Mouse (Mus musculus) monocyte, adult 2 months (primary cell): ENCODE results near the gene Atxn7l3.
A peak's percentile ranks its signal among the peaks of the same experiment; 100 is the strongest.
"Not testable (repeated sequence)": the region's sequence is repeated elsewhere in the genome, so short reads cannot be mapped to it uniquely, and the experiment has no call there.

ENCODE experiments used
- DNase-seq, 2 experiments: peaks; one replicate each; pipeline ENCODE4 v3.0.0; 2022; ENCODE audit warnings: low spot score in 2 of 2, low read depth in 1 of 2

The Atxn7l3 gene

DNA sequence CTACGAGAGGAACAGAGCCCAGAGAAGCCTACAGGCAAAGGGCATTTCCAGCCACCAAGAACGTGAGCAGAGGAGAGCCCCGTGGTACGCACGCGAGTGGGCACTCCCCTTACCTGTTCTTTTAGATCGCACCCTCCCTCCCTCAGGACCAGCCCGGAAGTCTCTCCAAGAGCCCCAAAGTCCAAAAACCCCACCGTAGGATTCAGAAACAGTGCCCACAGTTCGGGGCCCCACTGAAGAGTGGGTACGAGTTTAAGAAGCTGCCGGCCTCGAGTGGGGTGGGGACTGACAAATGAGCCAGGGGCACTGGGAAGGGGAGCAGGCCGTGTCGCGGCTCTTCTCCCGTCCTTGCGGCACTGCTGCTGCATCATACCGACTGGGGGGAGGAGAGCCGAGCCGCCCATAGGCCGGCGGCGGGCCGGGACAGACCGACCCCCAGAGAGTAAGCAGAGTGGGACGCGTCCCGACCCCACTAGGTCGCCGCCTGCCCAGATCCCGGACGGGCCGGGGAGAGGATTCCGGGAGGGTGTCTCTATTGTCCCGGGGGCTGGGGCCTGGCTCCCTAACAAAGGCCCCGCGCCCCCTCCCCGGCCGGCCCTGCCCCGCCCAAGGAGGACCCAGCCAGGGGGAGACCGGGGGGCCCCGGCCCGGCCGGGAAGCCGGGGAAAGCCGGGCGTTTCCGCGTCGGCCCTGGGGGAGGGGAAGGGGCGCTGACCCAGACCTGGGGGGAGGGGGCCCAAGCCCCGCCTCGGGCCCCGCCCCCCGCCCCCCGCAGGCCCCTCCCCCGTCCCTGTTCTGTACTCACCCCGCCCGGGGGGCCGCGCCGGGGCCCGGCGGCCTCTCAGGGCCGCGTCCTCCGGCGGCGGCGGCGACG, 596 bp downstream of the Atxn7l3 start:
- peak in 1 of 2 experiments; percentile 34 for DNase-seq

DNA sequence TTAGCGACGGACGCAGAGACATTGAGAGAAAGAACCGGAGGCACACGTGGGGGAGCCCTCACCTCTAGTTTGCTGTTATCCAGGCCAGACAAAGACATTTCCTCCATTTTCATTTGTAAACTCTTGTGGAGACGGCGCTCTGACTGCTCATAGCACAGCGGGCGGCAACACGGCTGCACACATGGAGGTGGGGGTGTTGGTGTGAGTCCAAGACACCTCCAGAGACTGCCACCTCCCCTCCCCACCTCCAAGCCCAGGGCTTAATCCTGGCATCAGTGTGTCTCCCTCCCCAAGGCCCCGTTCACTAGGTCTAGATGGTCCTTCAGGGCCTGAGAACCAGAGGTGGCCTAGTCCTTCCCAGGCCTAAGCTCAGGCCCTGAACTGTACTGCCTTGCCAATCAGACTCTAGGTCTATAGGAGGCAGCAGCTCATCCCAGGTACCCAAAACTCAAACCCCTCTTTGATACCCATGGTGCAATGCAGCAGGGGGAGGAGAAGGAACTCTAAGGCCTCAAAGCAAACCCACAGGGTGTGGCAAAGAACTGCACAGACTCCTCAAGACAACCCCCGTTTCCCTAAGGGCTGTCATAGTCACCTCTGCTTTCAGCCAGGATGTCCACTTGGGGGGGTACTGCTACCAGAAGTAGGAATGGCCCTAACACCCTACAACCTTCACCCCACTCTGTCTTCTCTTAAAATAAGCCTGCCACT, 1.4 kb downstream of the Atxn7l3 start:
- peak in 1 of 2 experiments; percentile 44 for DNase-seq

DNA sequence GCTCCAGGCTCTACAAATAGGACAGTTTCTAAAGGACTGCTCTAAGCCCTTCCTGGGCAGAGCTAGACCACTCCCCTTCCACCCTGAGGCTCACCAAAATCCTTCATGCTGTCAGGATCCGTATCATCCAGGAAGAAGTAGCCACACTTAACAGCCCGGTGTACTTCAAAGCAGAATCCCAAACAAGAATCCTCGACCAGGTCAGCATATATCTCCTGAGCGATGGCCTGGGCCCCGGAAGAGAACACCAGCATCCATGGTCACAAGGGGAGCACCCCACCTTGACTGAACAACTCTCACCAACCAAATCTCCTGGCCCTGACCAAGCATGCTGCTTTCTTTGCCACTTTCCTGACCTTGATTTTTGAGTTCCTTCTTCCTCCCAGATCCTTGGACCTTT, 2.0 kb downstream of the Atxn7l3 start:
- no peak for DNase-seq

DNA sequence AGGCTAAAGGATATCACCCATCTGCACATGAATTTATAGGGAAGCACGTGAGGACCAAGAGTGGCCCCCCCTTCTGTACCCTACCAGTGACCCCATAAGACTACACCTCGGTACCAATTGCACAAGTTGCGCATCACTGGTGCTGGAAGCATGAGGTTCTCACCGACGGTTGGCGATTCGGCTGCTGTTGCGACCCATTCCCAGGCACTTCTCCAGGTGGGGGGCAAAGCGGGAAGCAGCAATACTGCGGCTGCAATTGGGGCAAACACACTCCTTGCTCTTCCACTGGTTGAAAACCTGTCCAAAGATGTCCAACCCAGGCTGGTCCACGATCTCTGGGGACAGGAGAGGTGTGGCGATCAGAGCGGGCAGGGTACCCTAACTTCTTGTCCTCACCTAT, 2.5 kb downstream of the Atxn7l3 start:
- DNase-seq, result no peak

DNA sequence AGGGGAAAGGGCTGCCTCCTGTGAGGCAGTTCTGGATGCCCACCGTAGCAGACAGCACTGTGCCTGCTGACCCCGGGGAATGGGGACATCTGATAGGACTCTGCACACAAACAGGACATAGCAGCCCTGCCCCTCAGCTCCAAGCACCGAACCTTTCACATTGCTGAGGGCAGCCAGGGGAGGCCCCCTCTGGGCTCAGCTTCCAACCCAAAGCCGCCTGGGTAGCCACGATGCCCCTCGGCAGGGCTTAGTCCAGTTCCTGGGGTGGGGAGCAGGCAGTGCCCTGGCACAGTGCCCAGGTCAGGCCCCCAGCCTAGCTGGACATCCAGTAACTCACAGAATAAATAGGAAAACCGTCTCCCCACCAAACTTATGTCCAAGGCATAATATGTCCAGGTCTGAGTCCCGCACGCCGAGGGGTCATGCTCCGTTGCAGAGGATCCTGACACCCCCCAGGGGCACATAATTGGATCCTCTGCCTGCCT, 5.3 kb downstream of the Atxn7l3 start:
- no peak for DNase-seq

DNA sequence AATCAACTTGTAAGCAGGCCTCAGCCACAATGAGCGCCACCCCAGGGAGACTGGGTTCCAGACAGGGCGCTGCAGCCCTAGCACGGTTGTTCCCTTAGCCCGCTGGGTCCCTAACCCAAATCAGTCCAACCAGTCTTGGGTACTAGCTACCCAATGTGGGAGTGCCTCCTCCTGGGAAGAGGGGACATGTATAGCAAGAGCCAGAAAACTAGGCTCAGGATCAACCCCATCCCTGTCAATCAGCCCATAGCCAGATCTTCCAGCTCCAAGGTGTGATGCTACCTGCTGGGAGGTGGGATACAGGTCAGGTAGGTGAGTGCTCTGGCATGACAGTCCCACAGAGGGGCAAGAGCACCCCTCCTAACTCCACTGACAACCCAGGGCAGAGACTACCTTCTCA, 6.3 kb downstream of the Atxn7l3 start:
- DNase-seq, result no peak

DNA sequence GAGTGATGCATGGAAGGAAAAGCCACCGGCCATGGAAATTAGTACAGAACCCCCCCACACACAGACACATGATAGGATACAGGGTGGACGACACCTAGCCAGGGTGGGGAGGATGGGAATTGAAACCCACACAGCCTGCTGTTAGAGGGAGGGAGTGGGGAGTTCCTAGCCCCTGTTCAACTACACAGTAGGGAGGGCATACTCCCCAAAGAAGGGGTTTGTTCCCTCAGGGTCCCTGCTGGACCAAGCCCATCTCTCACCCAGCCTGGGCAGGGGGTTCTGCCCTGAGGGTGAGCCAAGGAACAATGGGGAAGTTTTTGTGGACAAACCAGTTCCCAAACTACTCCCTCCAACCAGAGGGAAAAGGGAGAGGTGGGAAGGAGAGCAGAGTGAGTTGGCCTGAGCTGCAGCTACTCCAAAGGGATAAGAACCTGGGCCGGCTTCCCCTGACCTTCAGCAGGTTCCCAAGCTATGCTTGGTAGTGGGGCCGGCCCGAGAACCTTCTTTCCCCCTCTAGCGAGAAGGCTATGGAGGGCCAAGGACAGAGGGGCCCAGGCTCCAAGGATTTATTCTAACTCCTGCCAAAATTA, 6.8 kb downstream of the Atxn7l3 start:
- no peak for DNase-seq

DNA sequence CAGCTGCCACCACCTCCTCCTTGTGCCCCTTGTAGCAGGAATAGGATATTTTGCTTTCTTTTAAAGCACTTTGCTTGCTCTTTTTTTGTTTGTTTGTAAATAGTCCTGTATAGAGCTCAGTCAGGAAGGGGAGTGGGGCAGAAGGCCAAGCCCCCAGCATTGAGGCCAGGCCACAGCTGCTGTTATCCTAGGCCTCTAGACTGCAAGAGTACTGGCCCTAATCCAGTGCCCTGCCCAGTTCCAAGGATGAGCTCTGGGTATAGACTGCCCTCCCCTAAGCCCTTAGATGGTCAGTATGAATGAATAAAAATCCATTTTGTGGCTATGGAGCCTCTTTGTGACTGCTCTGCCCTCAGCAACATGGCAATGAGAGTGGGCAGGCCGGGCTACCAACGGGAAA, 7.5 kb downstream of the Atxn7l3 start:
- no peak for DNase-seq

DNA sequence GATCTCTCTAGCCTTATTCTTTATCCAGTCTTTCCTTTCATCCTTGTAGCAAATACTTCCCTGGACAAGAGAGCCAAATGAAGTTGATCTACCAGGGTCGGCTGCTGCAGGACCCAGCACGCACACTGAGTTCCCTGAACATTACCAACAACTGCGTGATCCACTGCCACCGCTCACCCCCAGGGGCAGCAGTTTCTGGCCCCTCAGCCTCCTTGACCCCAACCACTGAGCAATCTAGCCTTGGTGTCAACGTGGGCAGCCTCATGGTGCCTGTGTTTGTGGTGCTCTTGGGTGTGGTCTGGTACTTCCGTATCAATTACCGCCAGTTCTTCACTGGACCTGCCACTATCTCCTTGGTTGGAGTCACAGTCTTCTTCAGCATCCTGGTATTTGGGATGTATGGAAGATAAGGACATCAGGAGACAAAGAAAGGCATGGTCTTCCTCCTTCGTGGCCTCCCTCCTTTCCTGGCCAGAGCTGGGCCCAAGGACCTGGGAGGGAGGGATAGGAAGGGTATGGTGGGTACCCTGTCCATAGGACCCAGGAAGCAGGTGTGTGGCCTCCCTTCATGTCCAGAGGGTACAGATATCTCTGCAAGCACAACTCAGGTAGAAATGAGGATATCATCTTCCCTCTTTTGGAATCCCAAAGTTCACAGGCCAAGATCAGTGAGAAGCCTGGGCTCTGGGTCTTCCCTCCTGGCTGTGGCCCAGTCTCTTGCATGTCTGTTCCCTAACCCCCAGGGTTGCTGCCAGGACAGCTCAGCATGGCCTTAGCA, 8.2 kb downstream of the Atxn7l3 start:
- DNase-seq, result no peak

DNA sequence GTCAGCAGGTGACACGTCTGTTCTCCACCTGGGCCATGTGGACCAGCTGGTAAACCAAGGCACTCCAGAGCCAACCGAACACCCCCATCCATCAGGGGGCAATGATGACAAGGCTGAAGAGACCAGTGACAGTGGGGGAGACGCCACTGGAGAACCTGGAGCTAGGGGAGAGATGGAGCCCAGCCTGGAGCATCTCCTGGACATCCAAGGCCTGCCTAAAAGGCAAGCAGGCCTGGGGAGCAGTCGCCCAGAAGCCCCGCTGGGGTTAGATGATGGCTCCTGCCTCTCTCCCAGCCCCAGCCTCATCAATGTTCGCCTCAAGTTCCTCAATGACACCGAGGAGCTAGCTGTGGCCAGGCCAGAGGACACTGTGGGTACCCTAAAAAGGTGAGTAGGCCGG, 8.9 kb downstream of the Atxn7l3 start:
- DNase-seq, result no peak

DNA sequence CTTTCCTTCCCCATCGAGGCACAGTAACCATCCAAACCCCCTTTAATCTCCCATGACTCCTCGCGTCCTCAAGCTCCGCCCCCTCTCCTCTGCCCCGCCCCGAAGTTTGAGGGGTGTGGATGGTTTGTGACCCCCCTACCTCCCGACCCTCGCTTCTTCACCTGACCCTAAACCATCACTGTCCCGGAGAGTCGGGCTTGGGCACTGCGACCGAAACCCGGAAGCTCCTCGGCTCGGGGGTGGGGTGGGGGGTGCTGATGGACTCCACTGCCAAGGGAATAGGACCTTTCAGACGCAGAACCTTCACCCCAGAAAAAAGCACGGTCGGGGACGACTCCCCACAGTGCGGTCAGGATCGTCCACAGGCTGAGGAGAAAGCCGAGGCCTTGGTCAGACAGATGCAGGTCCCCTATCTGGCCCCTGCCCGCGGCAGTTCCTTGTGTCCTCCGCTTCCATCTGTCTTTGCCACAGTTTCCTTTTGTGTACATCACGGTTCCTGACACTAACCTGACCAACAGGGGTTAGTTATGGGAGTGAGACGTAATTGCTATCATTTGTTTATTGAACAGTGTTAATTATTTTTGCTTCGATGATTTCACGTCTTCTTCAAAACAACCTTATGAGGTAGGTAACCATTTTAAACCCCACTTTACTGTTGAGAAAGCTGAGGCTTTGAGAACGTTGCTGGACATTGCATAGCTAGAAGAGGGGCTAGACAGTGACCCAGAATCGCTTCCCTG, 11.2 kb downstream of the Atxn7l3 start:
- peak in 1 of 2 experiments; percentile 22 for DNase-seq

DNA sequence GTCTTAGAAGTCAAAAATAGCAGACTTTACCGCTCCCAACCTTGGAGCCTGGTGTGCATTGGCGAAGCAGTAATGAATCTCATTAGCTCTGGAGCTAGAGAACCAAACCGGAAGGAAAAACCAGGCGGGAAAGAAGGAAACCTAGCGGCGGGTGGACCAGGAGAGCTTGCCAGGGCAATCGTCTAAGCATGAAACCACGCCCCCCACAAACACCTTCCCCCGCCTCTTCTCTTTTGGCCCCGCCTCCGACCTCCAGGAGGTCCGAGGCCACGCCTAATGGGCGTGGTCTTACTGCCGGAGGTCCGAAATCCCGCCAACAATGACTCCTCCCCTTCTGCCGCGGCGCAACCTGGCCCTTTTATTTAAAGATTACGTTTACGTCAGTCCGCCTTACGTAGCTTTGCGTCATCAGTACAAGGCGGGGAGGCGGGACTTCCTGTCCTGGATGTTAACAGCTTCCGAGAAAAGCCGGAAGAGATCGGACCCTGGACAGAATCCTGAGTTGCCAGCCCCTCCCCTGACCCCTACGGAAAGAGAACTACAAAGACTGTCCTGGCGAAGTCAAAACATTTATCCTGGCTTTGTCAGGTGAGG, 11.8 kb downstream of the Atxn7l3 start, which contains the start of gene Tmub2:
Tmub2 (plus strand) TSS at position 431 of the 594 bp plus-strand sequence.
- peak; percentile 91 to 94 for DNase-seq

DNA sequence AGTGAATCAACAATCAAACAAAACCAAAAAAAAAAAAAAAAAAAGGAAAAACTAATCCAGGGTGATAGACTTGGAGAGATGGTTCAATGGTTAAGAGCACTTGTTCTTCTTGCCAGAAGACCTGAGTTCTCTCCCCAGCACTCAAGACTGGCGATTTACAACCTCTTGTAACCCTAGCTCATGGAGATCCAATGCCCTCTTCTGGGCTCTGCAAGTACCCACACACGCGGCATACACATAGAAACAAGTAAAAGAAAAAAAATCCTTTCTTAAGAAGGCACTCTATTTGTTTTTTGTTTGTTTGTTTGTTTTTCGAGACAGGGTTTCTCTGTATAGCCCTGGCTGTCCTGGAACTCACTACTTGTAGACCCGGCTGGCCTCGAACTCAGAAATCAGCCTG, 12.5 kb downstream of the Atxn7l3 start:
- no peak for DNase-seq

DNA sequence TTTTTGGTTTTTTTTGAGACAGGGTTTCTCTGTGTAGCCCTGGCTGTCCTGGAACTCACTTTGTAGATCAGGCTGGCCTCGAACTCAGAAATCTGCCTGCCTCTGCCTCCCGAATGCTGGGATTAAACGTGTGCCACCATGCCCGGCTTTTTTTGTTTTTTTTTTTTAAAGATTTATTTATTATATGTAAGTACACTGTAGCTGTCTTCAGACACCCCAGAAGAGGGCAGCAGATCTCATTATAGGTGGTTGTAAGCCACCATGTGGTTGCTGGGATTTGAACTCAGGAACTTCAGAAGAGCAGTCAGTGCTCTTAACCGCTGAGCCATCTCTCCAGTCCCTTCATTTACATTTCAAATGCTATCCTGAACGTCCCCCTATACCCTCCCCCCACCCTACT, 16.2 kb downstream of the Atxn7l3 start:
- not testable (repeated sequence) for DNase-seq

DNA sequence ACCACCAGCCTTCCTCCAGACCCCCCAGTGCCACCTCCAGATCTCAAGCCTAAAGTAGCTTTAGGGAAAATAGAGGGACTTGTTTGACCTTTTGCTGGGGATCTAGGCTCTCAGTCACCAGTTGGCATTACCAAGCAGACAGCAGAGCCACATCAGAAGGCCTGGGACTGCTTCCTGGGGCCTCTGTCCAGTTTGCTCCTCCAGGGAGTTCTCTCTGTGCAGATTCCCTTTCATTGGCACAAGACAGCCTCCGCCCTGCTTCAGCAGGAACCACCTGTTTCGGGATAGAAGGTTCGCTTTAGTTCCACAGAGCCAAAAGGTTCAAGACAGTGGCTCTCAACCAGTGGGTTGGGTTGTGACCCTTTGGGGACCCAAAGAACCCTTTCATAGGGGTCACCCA, 16.8 kb downstream of the Atxn7l3 start:
- no peak for DNase-seq

DNA sequence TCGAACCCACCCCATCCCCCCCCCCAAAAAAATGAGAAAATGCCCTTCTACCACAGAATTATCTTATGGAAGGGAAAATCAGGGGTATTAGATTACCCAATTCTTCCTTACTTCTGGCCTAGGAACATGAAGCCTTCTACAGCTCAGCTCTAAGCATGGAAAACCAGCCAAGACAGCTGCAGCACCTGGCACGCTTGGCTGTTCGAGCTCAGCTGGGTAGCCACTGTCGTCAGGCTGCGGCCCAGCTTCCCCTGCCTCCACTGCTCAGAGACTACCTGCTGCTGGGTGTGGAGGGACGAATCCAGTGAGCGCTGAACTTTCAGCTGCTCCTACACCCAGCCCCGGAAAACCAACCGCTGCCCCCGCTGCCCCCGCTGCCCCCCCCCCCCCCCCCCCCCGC, 18.7 kb downstream of the Atxn7l3 start:
- DNase-seq, result no peak

DNA sequence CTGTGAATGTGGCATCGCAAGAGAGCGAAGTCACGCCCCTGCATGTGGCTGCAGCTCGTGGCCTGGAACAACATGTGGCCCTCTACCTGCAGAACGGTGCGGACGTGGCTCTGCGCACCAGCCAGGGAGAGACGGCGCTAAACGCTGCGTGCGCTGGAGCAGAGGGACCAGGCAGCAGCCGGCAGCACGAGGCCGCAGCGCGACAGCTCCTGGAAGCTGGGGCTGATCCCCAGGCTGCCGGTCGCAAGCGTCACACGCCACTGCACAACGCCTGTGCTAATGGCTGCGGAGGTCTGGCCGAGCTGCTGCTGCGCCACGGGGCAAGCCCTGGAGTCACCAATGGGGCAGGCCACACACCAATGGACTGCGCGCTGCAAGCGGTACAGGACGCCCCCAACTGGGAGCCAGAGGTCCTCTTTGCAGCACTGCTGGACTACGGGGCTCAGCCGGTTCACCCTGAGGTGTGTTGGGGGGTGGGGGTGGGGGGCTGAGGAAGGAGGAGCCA, 20.0 kb downstream of the Atxn7l3 start:
- DNase-seq, result no peak

DNA sequence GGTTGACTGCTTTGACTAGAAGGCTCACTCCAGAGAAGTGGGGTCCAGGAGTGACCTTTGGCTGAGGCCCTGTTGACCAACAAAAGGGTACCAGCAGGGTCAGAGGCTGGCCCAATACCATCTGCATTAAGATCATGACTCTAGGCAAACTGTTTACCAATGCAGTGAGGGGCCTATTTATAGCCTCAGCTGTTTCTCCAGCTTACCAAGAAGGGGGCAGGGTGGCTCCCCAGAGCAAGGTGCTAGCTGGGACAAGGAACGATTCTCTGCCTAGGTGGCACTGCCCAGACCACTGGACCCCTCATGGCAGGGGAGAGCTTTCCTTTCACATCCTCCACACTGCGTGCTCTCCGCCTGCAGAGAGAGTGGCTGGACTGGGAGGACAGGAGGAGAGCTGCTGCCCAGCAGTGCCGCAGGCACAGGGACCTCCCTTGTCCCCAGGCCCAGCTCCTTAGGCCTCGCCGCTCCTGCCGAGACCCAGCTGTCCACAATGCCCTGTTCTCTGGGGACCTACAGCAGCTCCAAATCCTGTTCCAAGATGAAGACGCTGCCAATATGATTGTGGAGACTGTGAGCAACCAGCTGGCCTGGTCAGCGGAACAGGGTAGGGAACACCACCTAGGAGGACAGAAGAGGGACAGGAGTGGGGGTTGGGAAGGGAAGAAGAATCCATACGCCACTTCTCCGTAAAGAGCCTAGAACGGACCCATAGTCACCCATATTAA, 27.7 kb downstream of the Atxn7l3 start, which contains the start of gene Asb16:
Asb16 (plus strand) TSS at position 224 of the 725 bp plus-strand sequence.
- DNase-seq, result no peak

DNA sequence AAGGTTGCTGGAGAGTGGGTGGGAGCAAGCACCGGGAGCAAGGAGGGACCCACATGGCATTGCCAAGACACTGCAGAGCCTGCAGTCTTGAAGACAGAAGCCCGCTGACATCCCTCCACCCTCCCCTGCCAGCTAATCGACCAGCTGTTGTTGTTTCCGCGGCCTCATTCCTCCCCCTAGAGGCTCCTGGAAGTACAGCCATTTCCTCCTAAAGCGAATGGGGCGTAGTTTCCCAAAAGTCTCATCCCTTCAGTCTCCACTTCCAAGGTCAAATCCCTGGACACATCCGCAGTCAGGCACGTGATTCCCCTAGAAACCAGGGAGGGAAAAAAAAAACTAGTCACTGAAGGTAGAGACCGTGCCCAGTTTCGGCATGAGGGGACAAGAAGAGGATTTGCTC, 29.0 kb downstream of the Atxn7l3 start:
- DNase-seq, result no peak
